Mouse (Mus musculus): ENCODE measurements around the gene Elovl7. TPM values are rescaled to one million over a fixed set of nuclear protein-coding genes. Genes with fewer than 3 reads are reported as not detected.
A peak's percentile ranks its signal among the peaks of the same experiment; 100 is the strongest.

Elovl7 gene
- total RNA-seq, 2 experiments from 2014 or later = 9.5 to 9.6 TPM

DNA sequence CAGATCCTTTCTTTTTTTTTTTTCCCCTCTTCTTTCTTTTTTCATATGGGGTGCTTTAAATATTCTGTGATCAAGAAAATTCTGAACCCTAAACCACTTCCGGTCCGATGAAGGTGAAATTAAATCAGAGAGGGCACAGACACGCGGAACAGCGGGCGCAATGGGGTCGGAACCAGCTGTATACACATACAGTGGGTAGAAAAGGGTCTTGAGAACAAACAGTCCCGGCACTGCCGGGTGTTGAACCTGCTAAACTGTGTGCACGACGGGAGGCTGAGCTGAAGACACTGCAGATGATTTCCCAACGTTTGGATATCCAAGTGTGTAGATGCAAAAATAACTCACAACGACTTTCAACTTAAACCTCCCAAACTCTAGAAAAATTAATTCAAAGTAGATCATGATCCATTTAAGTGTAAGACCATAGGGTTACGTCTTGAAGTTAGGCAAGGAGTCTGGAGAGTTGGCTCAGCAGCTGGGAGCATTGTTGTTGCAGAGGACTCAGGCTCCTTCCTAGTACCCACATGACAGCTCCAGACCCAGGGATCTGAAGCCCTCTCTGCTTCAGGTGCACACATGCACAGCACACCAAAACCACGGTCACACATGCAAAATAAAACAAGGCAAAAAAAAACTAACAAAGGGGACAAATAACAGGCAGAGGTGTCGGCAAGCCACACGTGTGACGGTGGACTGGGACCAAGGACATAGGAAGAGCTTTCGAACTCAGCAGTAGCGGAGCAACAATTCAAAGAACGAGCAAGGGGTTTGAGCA lies 114.4 kb downstream of the Elovl7 start:
- DNase-seq (ENCODE audit: low spot score in 2 of 2) = no peak
- intact Hi-C loops (cut with DNase I) = loop anchor here (1.0 kb wide), 1 partner anchor 137 kb away; no protein-coding TSS in a partner anchor

- intact Hi-C loops (cut with DNase I) = loop anchor here (1.0 kb wide), 1 partner anchor 138 kb away; no protein-coding TSS in a partner anchor
- DNase-seq (ENCODE audit: low spot score in 2 of 2) = peak in 1 of 2 experiments; percentile 17
Observed at GRCm38 (mm10) chr13:108329693-108330092, 115.5 kb downstream of the Elovl7 start.

Other genes with a start within 250 kb of the Elovl7 start
- gene Smim15, start 170.0 kb upstream of the Elovl7 start, total RNA-seq (2021) = 10 to 100 TPM; 42.3 to 45.2 TPM
- gene Ndufaf2, start 55.8 kb upstream of the Elovl7 start, total RNA-seq (2021) = 10 to 100 TPM; 21.8 to 22.2 TPM
- gene Ercc8, start 55.7 kb upstream of the Elovl7 start, total RNA-seq (2021) = 10 to 100 TPM; 17.1 to 23.2 TPM
- gene Depdc1b, start 101.9 kb downstream of the Elovl7 start, total RNA-seq (2021) = 1 to 10 TPM in 1 of 2 experiments, under 1 TPM in 1; 0.37 to 1.1 TPM
- gene Pde4d, start 235.5 kb downstream of the Elovl7 start, total RNA-seq (2021) = 100 to 1,000 TPM; 108 to 116 TPM

Data from left cerebral cortex, postnatal 25 days (tissue).